Comparison of ENCODE assay signal across 19 mouse cellular contexts in genomic region chr14:28321916-28322534, GRCm38 (mm10).
DNase-seq lines count a peak whose midpoint lies in the region; ATAC-seq and TF ChIP-seq lines count a peak whose summit lies in the region.
"Had no signal": no experiment of that assay in that cellular context is flagged by ENCODE, and none has a peak within 500 bp of the region (broad histone marks: within the 10 kb centered on the region; RNA-seq: fewer than 3 reads in every experiment).

No protein-coding gene starts in this region.

- no peak overlapping the region for H3K4me3 ChIP-seq in layer of hippocampus, adult 2 months
- no peak overlapping the region for H3K4me3 ChIP-seq in stomach, postnatal 0 days (ENCODE audit: low read depth, low read length)
- H3K4me3 ChIP-seq: embryonic facial prominence, embryonic 12.5 days; hindbrain, embryonic 10.5 days; limb, embryonic 10.5 days; neural tube, embryonic 12.5 days had no signal

- H3K27me3 ChIP-seq in stomach, postnatal 0 days (ENCODE audit: control insufficient read depth, insufficient read depth, low read length), result no peaks in the 10 kb centered on the region
- H3K27me3 ChIP-seq: CH12.LX; embryonic facial prominence, embryonic 12.5 days; neural tube, embryonic 12.5 days had no signal

- TF ChIP-seq CTCF in layer of hippocampus, adult 2 months (conservative IDR thresholded peaks at IDR 0.05), result peak; percentile 52
- TF ChIP-seq CTCF in stomach, postnatal 0 days (IDR thresholded peaks at IDR 0.05; ENCODE audit: low read depth), result peak; percentile 52

- H3K27ac ChIP-seq in layer of hippocampus, adult 2 months, result no peak overlapping the region
- no peak overlapping the region for H3K27ac ChIP-seq in stomach, postnatal 0 days (replicated peaks)
- H3K27ac ChIP-seq: embryonic facial prominence, embryonic 12.5 days; hindbrain, embryonic 10.5 days; limb, embryonic 10.5 days; liver, embryonic 14.5 days; neural tube, embryonic 12.5 days had no signal

- H3K9ac ChIP-seq in stomach, postnatal 0 days (ENCODE audit: low read length), result no peak overlapping the region
- H3K9ac ChIP-seq: embryonic facial prominence, embryonic 12.5 days; liver, embryonic 14.5 days; neural tube, embryonic 12.5 days had no signal

- peak; percentile 10 to 29 for DNase-seq in adrenal gland, adult (ENCODE audit: inconsistent age in 2 of 2, low spot score in 1 of 2)
- no peak for DNase-seq in adrenal gland, postnatal 14 days
- DNase-seq in layer of hippocampus, adult 2 months (ENCODE audit: low spot score in 2 of 2), result no peak
- DNase-seq in layer of hippocampus, postnatal 14 days (ENCODE audit: low spot score in 2 of 2), result no peak
- peak; percentile 14 for DNase-seq in ovary, postnatal 14 days (ENCODE audit: low spot score)
- DNase-seq in ovary, postnatal 10 days (ENCODE audit: low spot score), result no peak
- no peak for DNase-seq in stomach, postnatal 0 days (ENCODE audit: low spot score)
- no peak for DNase-seq in MN1 (ENCODE audit: low spot score)
- DNase-seq: cerebellum, adult 18-20 months; kidney, postnatal 4 days; layer of hippocampus, postnatal 36 days; midbrain, embryonic 14.5 days; thymus, postnatal 36 days had no signal

- no peaks in the 10 kb centered on the region for H3K36me3 ChIP-seq in stomach, postnatal 0 days (ENCODE audit: control insufficient read depth, insufficient read depth, low read length)
- H3K36me3 ChIP-seq: embryonic facial prominence, embryonic 12.5 days; hindbrain, embryonic 10.5 days; limb, embryonic 10.5 days; neural tube, embryonic 12.5 days had no signal

- TF ChIP-seq EP300 in stomach, postnatal 0 days (optimal IDR thresholded peaks at IDR 0.05), result no peak

- H3K9me3 ChIP-seq in stomach, postnatal 0 days (ENCODE audit: control insufficient read depth, low read length), result no peaks in the 10 kb centered on the region
- H3K9me3 ChIP-seq: embryonic facial prominence, embryonic 12.5 days; hindbrain, embryonic 10.5 days; limb, embryonic 10.5 days; neural tube, embryonic 12.5 days had no signal

- WGBS in stomach, postnatal 0 days, result 63% methylated on average over 5 of the region's 5 CpGs

- ATAC-seq in stomach, postnatal 0 days (ENCODE audit: low FRiP score, low TSS enrichment), result no peak; the same call in 1 of the 2 replicates

- H3K4me1 ChIP-seq in stomach, postnatal 0 days (replicated peaks; ENCODE audit: control insufficient read depth, insufficient read depth), result no peaks in the 10 kb centered on the region
- H3K4me1 ChIP-seq: embryonic facial prominence, embryonic 12.5 days had no signal

- no peak overlapping the region for H3K4me2 ChIP-seq in stomach, postnatal 0 days (replicated peaks; ENCODE audit: low read depth)
- H3K4me2 ChIP-seq: embryonic facial prominence, embryonic 12.5 days; neural tube, embryonic 12.5 days had no signal

Comparison
In these comparisons a context has a peak if more than half of its experiments do, and no peak if none do; other contexts are left out.
1. DNase-seq: peak in adrenal gland, adult (2 of 2) and ovary, postnatal 14 days (single experiment); none in adrenal gland, postnatal 14 days (single experiment), layer of hippocampus, adult 2 months (0 of 2), layer of hippocampus, postnatal 14 days (0 of 2), ovary, postnatal 10 days (single experiment), stomach, postnatal 0 days (single experiment) and MN1 (single experiment).